Mouse (Mus musculus): ENCODE data around the gene Spr. TPM values are rescaled to one million over a fixed set of nuclear protein-coding genes. Genes with fewer than 3 reads are reported as not detected.
"Not testable (repeated sequence)": the region's sequence is repeated elsewhere in the genome, so short reads cannot be mapped to it uniquely, and the experiment has no call there.

Gene Spr
- polyA plus RNA-seq, 1 experiment from 2014 or later: 81.1 TPM

GRCm38 (mm10) chr6:85132794-85133193 is 4.8 kb downstream of the Spr start:
- H3K9me3 ChIP-seq (ENCODE audit: low read length); H3K9ac ChIP-seq (replicated peaks; ENCODE audit: low read length); H3K4me1 ChIP-seq (ENCODE audit: insufficient read depth, low read length); H3K27ac ChIP-seq (ENCODE audit: low read length); ATAC-seq (ENCODE audit: low FRiP score, low TSS enrichment); H3K4me2 ChIP-seq (replicated peaks; ENCODE audit: low read depth, low read length); H3K4me3 ChIP-seq (ENCODE audit: low read length); H3K27me3 ChIP-seq (ENCODE audit: insufficient read depth, low read length): not testable (repeated sequence)
- WGBS: 26% methylated on average over 3 of the region's 3 CpGs
- H3K36me3 ChIP-seq (ENCODE audit: insufficient read depth, low read length): peaks cover 12% of the 10 kb centered on the region; the same call in 1 of the 2 replicates

- H3K4me2 ChIP-seq (replicated peaks; ENCODE audit: low read depth, low read length); H3K9me3 ChIP-seq (ENCODE audit: low read length); H3K27me3 ChIP-seq (ENCODE audit: insufficient read depth, low read length); H3K4me1 ChIP-seq (ENCODE audit: insufficient read depth, low read length); H3K27ac ChIP-seq (ENCODE audit: low read length); ATAC-seq (ENCODE audit: low FRiP score, low TSS enrichment); H3K9ac ChIP-seq (replicated peaks; ENCODE audit: low read length); H3K4me3 ChIP-seq (ENCODE audit: low read length): not testable (repeated sequence)
- H3K36me3 ChIP-seq (ENCODE audit: insufficient read depth, low read length): peaks cover 12% of the 10 kb centered on the region; the same call in 1 of the 2 replicates
- 91% methylated on average over 3 of the region's 3 CpGs for WGBS
Measured at GRCm38 (mm10) chr6:85132237-85132636, 5.3 kb downstream of the Spr start.

- no peaks in the 10 kb centered on the region for H3K9me3 ChIP-seq (ENCODE audit: low read length)
- ATAC-seq (ENCODE audit: low FRiP score, low TSS enrichment): no peak
- H3K4me1 ChIP-seq (ENCODE audit: insufficient read depth, low read length): peaks cover 1% of the 10 kb centered on the region; the same call in 1 of the 2 replicates
- H3K36me3 ChIP-seq (ENCODE audit: insufficient read depth, low read length): peaks cover 12% of the 10 kb centered on the region; the same call in 1 of the 2 replicates
- no peak overlapping the region for H3K27ac ChIP-seq (ENCODE audit: low read length)
- no peak overlapping the region for H3K9ac ChIP-seq (replicated peaks; ENCODE audit: low read length)
- no peak overlapping the region for H3K4me3 ChIP-seq (ENCODE audit: low read length)
- no peak overlapping the region for H3K4me2 ChIP-seq (replicated peaks; ENCODE audit: low read depth, low read length)
- 3% methylated on average over 4 of the region's 4 CpGs for WGBS
- H3K27me3 ChIP-seq (ENCODE audit: insufficient read depth, low read length): peaks cover 10% of the 10 kb centered on the region
Measured at GRCm38 (mm10) chr6:85131673-85132072, 5.9 kb downstream of the Spr start.

- WGBS: 39% methylated on average over 8 of the region's 11 CpGs
- H3K4me1 ChIP-seq (ENCODE audit: insufficient read depth, low read length); H3K9ac ChIP-seq (replicated peaks; ENCODE audit: low read length); ATAC-seq (ENCODE audit: low FRiP score, low TSS enrichment); H3K36me3 ChIP-seq (ENCODE audit: insufficient read depth, low read length); H3K4me2 ChIP-seq (replicated peaks; ENCODE audit: low read depth, low read length); H3K4me3 ChIP-seq (ENCODE audit: low read length); H3K27ac ChIP-seq (ENCODE audit: low read length); H3K9me3 ChIP-seq (ENCODE audit: low read length); H3K27me3 ChIP-seq (ENCODE audit: insufficient read depth, low read length): not testable (repeated sequence)
Measured at GRCm38 (mm10) chr6:85117545-85118511, 19.7 kb downstream of the Spr start.

- 88% methylated on average over 10 of the region's 10 CpGs for WGBS
- Histone ChIP-seq H3K36me3 (ENCODE audit: insufficient read depth, low read length) (no peaks in the 10 kb centered on the region), H3K4me2 (replicated peaks; ENCODE audit: low read depth, low read length) (no peak overlapping the region), H3K27me3 (ENCODE audit: insufficient read depth, low read length) (no peaks in the 10 kb centered on the region), H3K9ac (replicated peaks; ENCODE audit: low read length) (no peak overlapping the region), H3K27ac (ENCODE audit: low read length) (no peak overlapping the region), H3K4me3 (ENCODE audit: low read length) (no peak overlapping the region), H3K9me3 (ENCODE audit: low read length) (no peaks in the 10 kb centered on the region), H3K4me1 (ENCODE audit: insufficient read depth, low read length) (no peaks in the 10 kb centered on the region)
- ATAC-seq (ENCODE audit: low FRiP score, low TSS enrichment): no peak
Measured at GRCm38 (mm10) chr6:85105033-85105615, 32.4 kb downstream of the Spr start.

- H3K4me1 ChIP-seq (ENCODE audit: insufficient read depth, low read length): no peaks in the 10 kb centered on the region
- no peak overlapping the region for H3K4me2 ChIP-seq (replicated peaks; ENCODE audit: low read depth, low read length)
- no peak overlapping the region for H3K27ac ChIP-seq (ENCODE audit: low read length)
- ATAC-seq (ENCODE audit: low FRiP score, low TSS enrichment): no peak
- no peak overlapping the region for H3K9ac ChIP-seq (replicated peaks; ENCODE audit: low read length)
- H3K36me3 ChIP-seq (ENCODE audit: insufficient read depth, low read length): no peaks in the 10 kb centered on the region
- no peak overlapping the region for H3K4me3 ChIP-seq (ENCODE audit: low read length)
- H3K9me3 ChIP-seq (ENCODE audit: low read length): no peaks in the 10 kb centered on the region
- H3K27me3 ChIP-seq (ENCODE audit: insufficient read depth, low read length): no peaks in the 10 kb centered on the region
- 80% methylated on average over 3 of the region's 3 CpGs for WGBS
Measured at GRCm38 (mm10) chr6:85103321-85103720, 34.2 kb downstream of the Spr start.

GRCm38 (mm10) chr6:85096441-85096840 is 41.1 kb downstream of the Spr start:
- Histone ChIP-seq H3K27ac (ENCODE audit: low read length) (no peak overlapping the region), H3K9me3 (ENCODE audit: low read length) (no peaks in the 10 kb centered on the region), H3K4me1 (ENCODE audit: insufficient read depth, low read length) (no peaks in the 10 kb centered on the region), H3K27me3 (ENCODE audit: insufficient read depth, low read length) (no peaks in the 10 kb centered on the region), H3K9ac (replicated peaks; ENCODE audit: low read length) (no peak overlapping the region), H3K4me2 (replicated peaks; ENCODE audit: low read depth, low read length) (no peak overlapping the region), H3K4me3 (ENCODE audit: low read length) (no peak overlapping the region), H3K36me3 (ENCODE audit: insufficient read depth, low read length) (no peaks in the 10 kb centered on the region)
- no peak for ATAC-seq (ENCODE audit: low FRiP score, low TSS enrichment)
- 52% methylated on average over 2 of the region's 2 CpGs for WGBS

GRCm38 (mm10) chr6:85087425-85087824 is 50.1 kb downstream of the Spr start:
- no peaks in the 10 kb centered on the region for H3K4me1 ChIP-seq (ENCODE audit: insufficient read depth, low read length)
- ATAC-seq (ENCODE audit: low FRiP score, low TSS enrichment): no peak
- no peak overlapping the region for H3K27ac ChIP-seq (ENCODE audit: low read length)
- H3K9ac ChIP-seq (replicated peaks; ENCODE audit: low read length): no peak overlapping the region
- 77% methylated on average over 4 of the region's 4 CpGs for WGBS
- no peak overlapping the region for H3K4me2 ChIP-seq (replicated peaks; ENCODE audit: low read depth, low read length)
- H3K36me3 ChIP-seq (ENCODE audit: insufficient read depth, low read length): no peaks in the 10 kb centered on the region
- no peaks in the 10 kb centered on the region for H3K9me3 ChIP-seq (ENCODE audit: low read length)
- no peaks in the 10 kb centered on the region for H3K27me3 ChIP-seq (ENCODE audit: insufficient read depth, low read length)
- H3K4me3 ChIP-seq (ENCODE audit: low read length): no peak overlapping the region

- Histone ChIP-seq H3K27me3 (ENCODE audit: insufficient read depth, low read length) (no peaks in the 10 kb centered on the region), H3K4me2 (replicated peaks; ENCODE audit: low read depth, low read length) (no peak overlapping the region), H3K9me3 (ENCODE audit: low read length) (no peaks in the 10 kb centered on the region), H3K36me3 (ENCODE audit: insufficient read depth, low read length) (no peaks in the 10 kb centered on the region), H3K4me3 (ENCODE audit: low read length) (no peak overlapping the region), H3K27ac (ENCODE audit: low read length) (no peak overlapping the region), H3K9ac (replicated peaks; ENCODE audit: low read length) (no peak overlapping the region), H3K4me1 (ENCODE audit: insufficient read depth, low read length) (no peaks in the 10 kb centered on the region)
- 73% methylated on average over 3 of the region's 3 CpGs for WGBS
- no peak for ATAC-seq (ENCODE audit: low FRiP score, low TSS enrichment)
Measured at GRCm38 (mm10) chr6:85086645-85087044, 50.9 kb downstream of the Spr start.

All from kidney, embryonic 16.5 days (tissue).